Mouse (Mus musculus): Measurements from ENCODE around the gene Ppan. TPM values are rescaled to one million over a fixed set of nuclear protein-coding genes. Genes with fewer than 3 reads are reported as not detected.

Ppan gene
- polyA plus RNA-seq, 1 experiment = 45.3 TPM

DNA sequence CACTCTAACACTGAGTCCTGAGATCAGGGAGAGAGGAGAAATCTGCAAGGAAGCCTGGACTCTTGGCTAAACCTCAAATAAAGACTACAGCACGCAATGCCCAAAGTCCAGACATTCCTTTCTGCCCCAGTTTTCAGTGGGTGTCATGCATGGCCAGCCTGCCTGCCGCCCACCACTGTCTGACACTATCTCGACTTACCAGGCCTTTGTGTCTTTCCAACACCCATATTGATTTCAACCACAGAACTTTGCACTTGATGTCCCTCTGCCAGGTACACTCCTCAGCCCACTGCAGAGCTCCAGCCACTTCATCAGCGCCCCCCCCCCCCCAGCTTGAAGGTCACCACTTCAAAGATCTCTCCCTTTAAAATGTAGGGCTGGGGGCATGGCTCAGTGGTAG, 25.8 kb upstream of the Ppan start:
- DNase-seq = no peak
- TF ChIP-seq CTCF (IDR thresholded peaks at IDR 0.05; ENCODE audit: borderline replicate concordance, insufficient read depth, low read depth, low read length) = no peak
- no peak for TF ChIP-seq POLR2A (IDR thresholded peaks at IDR 0.05; ENCODE audit: borderline replicate concordance, insufficient read depth, low read length)
- 64% methylated on average over 4 of the region's 4 CpGs for WGBS
- Histone ChIP-seq H3K27me3 (ENCODE audit: control insufficient read depth, insufficient read depth, low read length) (no peaks in the 10 kb centered on the region), H3K27ac (ENCODE audit: insufficient read depth, low read length) (no peak overlapping the region), H3K4me3 (replicated peaks; ENCODE audit: insufficient read depth, low read depth, low read length) (no peak overlapping the region), H3K4me1 (ENCODE audit: control insufficient read depth, insufficient read depth, low read length) (no peaks in the 10 kb centered on the region)

- Histone ChIP-seq H3K27ac (ENCODE audit: insufficient read depth, low read length) (no peak overlapping the region), H3K4me1 (ENCODE audit: control insufficient read depth, insufficient read depth, low read length) (no peaks in the 10 kb centered on the region), H3K27me3 (ENCODE audit: control insufficient read depth, insufficient read depth, low read length) (no peaks in the 10 kb centered on the region), H3K4me3 (replicated peaks; ENCODE audit: insufficient read depth, low read depth, low read length) (no peak overlapping the region)
- no peak for DNase-seq
- whole genome bisulfite sequencing = 57% methylated on average over 3 of the region's 3 CpGs
- TF ChIP-seq CTCF (IDR thresholded peaks at IDR 0.05; ENCODE audit: borderline replicate concordance, insufficient read depth, low read depth, low read length) = no peak
- no peak for TF ChIP-seq POLR2A (IDR thresholded peaks at IDR 0.05; ENCODE audit: borderline replicate concordance, insufficient read depth, low read length)
These were observed 21.1 kb upstream of the Ppan start for GRCm38 (mm10) chr9:20866879-20867278.

DNA sequence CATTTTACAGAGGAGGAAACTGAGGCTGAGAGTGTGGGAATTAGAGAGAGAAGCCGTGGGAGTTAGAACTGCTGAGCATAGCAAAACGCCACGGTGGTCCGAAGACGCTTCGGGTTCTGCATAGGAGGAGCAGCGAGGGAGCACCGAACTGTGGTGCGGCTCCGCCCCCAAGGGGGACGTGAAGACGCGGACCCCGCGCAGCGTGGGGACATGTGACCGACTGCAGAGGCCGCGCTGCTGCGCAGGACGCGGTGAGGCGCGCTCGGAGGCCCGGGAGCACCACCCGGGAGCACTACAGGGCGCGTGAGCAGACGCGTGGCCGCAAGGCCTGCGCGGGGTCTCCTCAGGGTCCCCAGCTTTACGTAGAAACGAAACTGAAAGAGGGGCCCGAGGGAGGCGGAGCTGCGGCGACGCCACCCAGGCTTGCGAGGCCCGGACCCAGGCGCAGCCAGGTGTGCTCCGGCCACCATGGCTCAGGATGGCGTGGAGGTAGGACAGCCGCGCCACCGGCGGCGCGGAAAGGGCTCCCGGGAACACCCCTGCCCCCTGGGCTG, 19.4 kb upstream of the Ppan start, which contains the start of gene A230050P20Rik:
Gene A230050P20Rik (plus strand): TSS at position 195 of the 554 bp plus-strand sequence.
- no peak within 1 kb of the TSS for H3K27ac ChIP-seq (ENCODE audit: insufficient read depth, low read length)
- TF ChIP-seq CTCF (IDR thresholded peaks at IDR 0.05; ENCODE audit: borderline replicate concordance, insufficient read depth, low read depth, low read length) (no peak), POLR2A (IDR thresholded peaks at IDR 0.05; ENCODE audit: borderline replicate concordance, insufficient read depth, low read length) (peak; percentile 48; the same call in 1 of the 2 replicates)
- H3K27me3 ChIP-seq (ENCODE audit: control insufficient read depth, insufficient read depth, low read length) = no peaks in the 10 kb centered on the region
- 5% methylated on average over 53 of the region's 53 CpGs for WGBS
- peak; percentile 73 to 75 for DNase-seq
- H3K4me1 ChIP-seq (ENCODE audit: control insufficient read depth, insufficient read depth, low read length) = no peaks in the 10 kb centered on the region
- peak within 1 kb of the TSS; percentile 60 for H3K4me3 ChIP-seq (replicated peaks; ENCODE audit: insufficient read depth, low read depth, low read length)

DNA sequence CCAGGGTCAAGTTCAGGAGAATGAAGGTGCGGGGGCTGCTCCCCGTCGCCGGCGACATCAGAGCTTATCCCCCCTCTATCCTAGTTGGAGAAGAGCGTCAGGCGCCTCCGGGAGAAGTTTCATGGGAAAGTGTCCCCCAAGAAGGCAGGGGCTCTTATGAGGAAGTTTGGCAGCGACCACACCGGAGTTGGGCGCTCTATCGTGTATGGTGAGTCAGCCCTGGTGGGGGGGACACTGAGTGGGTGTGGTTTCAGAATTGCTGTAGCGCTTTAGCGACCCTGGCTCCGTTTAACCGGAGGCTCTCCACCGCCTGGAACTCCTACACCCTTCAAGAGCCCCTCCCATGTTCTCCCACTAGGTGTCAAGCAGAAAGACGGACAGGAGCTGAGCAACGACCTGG, 18.7 kb upstream of the Ppan start:
- Histone ChIP-seq H3K4me1 (ENCODE audit: control insufficient read depth, insufficient read depth, low read length) (no peaks in the 10 kb centered on the region), H3K4me3 (replicated peaks; ENCODE audit: insufficient read depth, low read depth, low read length) (peak overlapping the region; percentile 60), H3K27me3 (ENCODE audit: control insufficient read depth, insufficient read depth, low read length) (no peaks in the 10 kb centered on the region), H3K27ac (ENCODE audit: insufficient read depth, low read length) (no peak overlapping the region)
- 8% methylated on average over 19 of the region's 19 CpGs for WGBS
- TF ChIP-seq CTCF (IDR thresholded peaks at IDR 0.05; ENCODE audit: borderline replicate concordance, insufficient read depth, low read depth, low read length) (no peak), POLR2A (IDR thresholded peaks at IDR 0.05; ENCODE audit: borderline replicate concordance, insufficient read depth, low read length) (no peak)
- peak in 1 of 2 experiments; percentile 21 for DNase-seq

GRCm38 (mm10) chr9:20870211-20871173, 17.5 kb upstream of the Ppan start:
- TF ChIP-seq CTCF (IDR thresholded peaks at IDR 0.05; ENCODE audit: borderline replicate concordance, insufficient read depth, low read depth, low read length) (no peak), POLR2A (IDR thresholded peaks at IDR 0.05; ENCODE audit: borderline replicate concordance, insufficient read depth, low read length) (no peak)
- 67% methylated on average over 12 of the region's 12 CpGs for WGBS
- Histone ChIP-seq H3K27me3 (ENCODE audit: control insufficient read depth, insufficient read depth, low read length) (no peaks in the 10 kb centered on the region), H3K27ac (ENCODE audit: insufficient read depth, low read length) (no peak overlapping the region), H3K4me3 (replicated peaks; ENCODE audit: insufficient read depth, low read depth, low read length) (no peak overlapping the region), H3K4me1 (ENCODE audit: control insufficient read depth, insufficient read depth, low read length) (no peaks in the 10 kb centered on the region)
- DNase-seq = no peak

DNA sequence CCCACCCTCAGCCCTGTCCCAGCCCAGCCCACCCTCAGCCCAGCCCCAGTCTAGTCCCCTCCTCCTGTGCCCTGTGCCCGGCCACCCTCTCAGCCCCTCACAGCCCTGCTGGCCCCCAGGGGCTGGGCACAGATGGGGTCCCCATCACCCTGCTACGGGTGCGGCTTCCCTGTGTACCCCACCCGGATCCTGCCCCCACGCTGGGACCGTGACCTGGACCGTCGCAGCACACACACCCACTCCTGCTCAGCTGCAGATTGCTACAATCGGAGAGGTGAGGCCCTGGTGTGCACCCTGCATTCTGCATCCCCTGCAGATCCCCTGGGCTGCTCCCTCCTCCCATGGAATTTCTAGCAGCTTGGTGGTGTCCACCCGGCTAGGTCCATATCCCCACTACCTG, 15.0 kb upstream of the Ppan start:
- no peak overlapping the region for H3K27ac ChIP-seq (ENCODE audit: insufficient read depth, low read length)
- no peaks in the 10 kb centered on the region for H3K4me1 ChIP-seq (ENCODE audit: control insufficient read depth, insufficient read depth, low read length)
- H3K27me3 ChIP-seq (ENCODE audit: control insufficient read depth, insufficient read depth, low read length) = no peaks in the 10 kb centered on the region
- TF ChIP-seq CTCF (IDR thresholded peaks at IDR 0.05; ENCODE audit: borderline replicate concordance, insufficient read depth, low read depth, low read length) = no peak
- no peak for TF ChIP-seq POLR2A (IDR thresholded peaks at IDR 0.05; ENCODE audit: borderline replicate concordance, insufficient read depth, low read length)
- H3K4me3 ChIP-seq (replicated peaks; ENCODE audit: insufficient read depth, low read depth, low read length) = no peak overlapping the region
- DNase-seq = no peak
- 86% methylated on average over 10 of the region's 10 CpGs for WGBS

- no peak overlapping the region for H3K27ac ChIP-seq (ENCODE audit: insufficient read depth, low read length)
- no peak for DNase-seq
- no peaks in the 10 kb centered on the region for H3K4me1 ChIP-seq (ENCODE audit: control insufficient read depth, insufficient read depth, low read length)
- no peak overlapping the region for H3K4me3 ChIP-seq (replicated peaks; ENCODE audit: insufficient read depth, low read depth, low read length)
- 89% methylated on average over 12 of the region's 12 CpGs for WGBS
- TF ChIP-seq POLR2A (IDR thresholded peaks at IDR 0.05; ENCODE audit: borderline replicate concordance, insufficient read depth, low read length) (no peak), CTCF (IDR thresholded peaks at IDR 0.05; ENCODE audit: borderline replicate concordance, insufficient read depth, low read depth, low read length) (no peak)
- no peaks in the 10 kb centered on the region for H3K27me3 ChIP-seq (ENCODE audit: control insufficient read depth, insufficient read depth, low read length)
These were observed 14.5 kb upstream of the Ppan start for GRCm38 (mm10) chr9:20873521-20873920.

Data from cerebellum, adult 2 months (tissue).